Mouse (Mus musculus) Patski (cell line): ENCODE results near the gene Spata17. TPM values are rescaled to one million over a fixed set of nuclear protein-coding genes. Genes with fewer than 3 reads are reported as not detected.

Experiments
- ATAC-seq: fragments of 100-300 bp; one replicate; pipeline ENCODE4 v1.8.0; 2021
- CTCF ChIA-PET: fragments of 350-600 bp; sonication (Branson Sonifier 250); formaldehyde crosslinking; loops from one replicate; lab custom pipeline; 2022; ENCODE audit warnings: inconsistent platforms; lab: Charles Lee
- POLR2A ChIA-PET: fragments of 350-600 bp; sonication (Branson Sonifier 250); formaldehyde crosslinking; loops from one replicate; lab custom pipeline; 2022; ENCODE audit warnings: antibody characterized with exemption, inconsistent platforms; lab: Charles Lee
- DNase-seq: peaks from one replicate; pipeline ENCODE4 v3.0.0-alpha.2; 2011; ENCODE audit warnings: low read depth, low spot score
- H3K27me3 ChIP-seq: fragments of 371-371 bp; one replicate; pipeline ENCODE4 v1.5.1; 2021
- CTCF ChIP-seq: fragments of 100-300 bp; IDR thresholded peaks from one replicate; pipeline ENCODE4 v1.5.1; 2021
- in situ Hi-C: fragments of 300-500 bp; cut with MboI; formaldehyde crosslinking; loops from 3 replicates; pipeline ENCODE4 v1.11.1; 2018; ENCODE audit warnings: low pct_unique_long_range_greater_than_20kb, mixed read lengths
- polyA plus RNA-seq: library from polyadenylated mRNA; unstranded; gene quantifications from one replicate; pipeline ENCODE4 v1.2.3, GENCODE M21; 2021

Gene Spata17
- polyA plus RNA-seq, 1 experiment from 2014 or later, result 1.7 TPM

GRCm38 (mm10) chr1:187088660-187089395, 126.4 kb downstream of the Spata17 start:
- ChIA-PET CTCF (interaction anchor here (1.0 kb wide), 1 partner anchor 16 kb away, joined by 3 read pairs; no protein-coding TSS in a partner anchor), POLR2A (no interaction called here)
- in situ Hi-C loops, result no loop called here
- H3K27me3 ChIP-seq, result no peaks in the 10 kb centered on the region
- ATAC-seq (no peak), DNase-seq (no peak)
- TF ChIP-seq CTCF, result no peak

- ChIA-PET CTCF (no interaction called here), POLR2A (no interaction called here)
- TF ChIP-seq CTCF, result no peak
- in situ Hi-C loops, result no loop called here
- no peak for DNase-seq
- no peak for ATAC-seq
- no peaks in the 10 kb centered on the region for H3K27me3 ChIP-seq
These were observed 129.2 kb downstream of the Spata17 start for GRCm38 (mm10) chr1:187086027-187086426.

GRCm38 (mm10) chr1:187077352-187077751, 137.9 kb downstream of the Spata17 start:
- ATAC-seq, result no peak
- CTCF ChIA-PET, result no interaction called here
- POLR2A ChIA-PET, result no interaction called here
- no peak for DNase-seq
- no peaks in the 10 kb centered on the region for H3K27me3 ChIP-seq
- in situ Hi-C loops, result no loop called here
- TF ChIP-seq CTCF, result no peak

DNA sequence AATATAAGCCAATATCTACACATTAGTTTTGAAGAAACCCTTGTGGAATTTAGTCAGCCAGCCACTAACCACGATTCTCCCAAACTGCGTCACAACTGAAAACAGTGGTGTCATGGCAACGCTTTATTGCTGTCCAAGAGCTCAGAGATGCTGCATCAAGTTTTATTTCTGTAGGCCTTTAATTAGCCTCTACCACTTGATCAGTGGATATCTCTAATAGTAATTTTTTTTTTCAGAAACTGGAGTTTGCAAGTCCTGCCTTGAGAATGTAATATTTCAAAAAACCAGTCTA, 138.3 kb downstream of the Spata17 start:
- ATAC-seq, result no peak
- ChIA-PET POLR2A (no interaction called here), CTCF (no interaction called here)
- in situ Hi-C loops, result no loop called here
- H3K27me3 ChIP-seq, result no peaks in the 10 kb centered on the region
- no peak for TF ChIP-seq CTCF
- DNase-seq, result no peak

DNA sequence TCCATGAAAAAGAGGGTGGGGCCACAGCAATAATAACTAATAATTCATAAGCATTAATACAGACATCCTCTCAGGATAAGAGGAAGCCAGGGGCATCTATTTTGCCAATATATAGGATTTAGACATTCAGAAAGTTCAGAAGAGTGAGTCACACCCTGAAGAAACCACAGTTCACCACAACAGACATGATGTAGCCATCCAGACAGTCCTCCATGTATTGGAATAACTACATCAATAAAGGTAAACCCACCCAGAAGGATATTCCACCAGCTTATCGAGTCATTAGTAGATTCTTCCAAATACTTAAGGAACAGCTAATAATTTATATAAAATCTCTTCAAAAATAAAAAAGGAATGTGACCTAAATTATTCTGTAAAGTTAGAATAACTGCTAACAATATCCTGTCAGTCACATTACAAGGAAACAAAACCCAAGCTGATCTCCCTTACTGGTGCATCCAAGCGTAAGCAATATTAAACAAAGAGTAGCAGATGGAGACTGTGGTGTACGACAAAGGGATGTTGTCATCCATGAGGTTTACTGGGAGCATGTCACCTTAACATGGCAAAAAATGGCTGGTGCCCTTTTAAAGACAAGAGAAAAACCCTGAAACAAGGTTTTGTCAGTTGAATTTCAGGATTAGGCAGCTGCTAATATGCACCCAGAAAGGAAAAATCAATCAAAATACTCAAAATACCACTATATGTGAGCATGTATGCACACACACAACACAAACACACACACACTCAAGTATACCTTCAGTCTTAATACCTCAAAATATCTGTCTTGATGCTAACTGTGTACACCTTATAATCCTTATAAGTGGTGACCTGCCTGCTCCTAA, 138.8 kb downstream of the Spata17 start:
- DNase-seq (no peak), ATAC-seq (no peak)
- in situ Hi-C loops, result no loop called here
- ChIA-PET CTCF (interaction anchor here (1.2 kb wide), 1 partner anchor 19 kb away, joined by 3 read pairs; no protein-coding TSS in a partner anchor), POLR2A (no interaction called here)
- TF ChIP-seq CTCF, result no peak
- H3K27me3 ChIP-seq, result no peaks in the 10 kb centered on the region

DNA sequence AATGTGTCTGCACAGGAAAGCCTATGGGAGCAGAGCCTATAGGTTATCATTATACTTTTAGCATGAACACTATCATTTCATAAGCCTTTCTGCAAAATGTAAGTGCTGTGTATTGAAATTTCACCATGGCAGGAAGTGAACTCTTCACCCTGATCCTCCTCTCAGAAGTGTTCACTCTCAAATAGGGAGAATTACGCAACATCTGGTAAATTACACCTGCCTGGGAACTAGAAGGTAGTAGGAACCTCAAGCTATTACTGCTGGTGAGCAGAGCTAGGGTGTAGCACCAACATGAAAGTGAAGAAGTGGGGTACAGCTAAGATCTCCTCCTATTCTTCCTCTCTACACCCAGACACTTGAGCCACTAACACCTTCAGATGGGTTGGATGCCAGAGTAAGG, 155.4 kb downstream of the Spata17 start:
- ChIA-PET POLR2A (interaction anchor here (2.3 kb wide), 1 partner anchor 10 kb away, joined by 5 read pairs; no protein-coding TSS in a partner anchor), CTCF (interaction anchor here (2.2 kb wide), 1 partner anchor 13 kb away, joined by 11 read pairs; no protein-coding TSS in a partner anchor)
- ATAC-seq (no peak), DNase-seq (no peak)
- in situ Hi-C loops, result loop anchor here (5.0 kb wide), 1 partner anchor 32 kb away; no protein-coding TSS in a partner anchor
- TF ChIP-seq CTCF, result no peak
- no peaks in the 10 kb centered on the region for H3K27me3 ChIP-seq

- ATAC-seq (no peak), DNase-seq (no peak)
- in situ Hi-C loops, result no loop called here
- CTCF ChIA-PET, result interaction anchor here (1.2 to 1.5 kb wide), 2 partner anchors 16 to 87 kb away, joined by 3 read pairs; no protein-coding TSS in a partner anchor
- POLR2A ChIA-PET, result no interaction called here
- no peak for TF ChIP-seq CTCF
- H3K27me3 ChIP-seq, result no peaks in the 10 kb centered on the region
These were observed 160.9 kb downstream of the Spata17 start for GRCm38 (mm10) chr1:187054333-187054732.

DNA sequence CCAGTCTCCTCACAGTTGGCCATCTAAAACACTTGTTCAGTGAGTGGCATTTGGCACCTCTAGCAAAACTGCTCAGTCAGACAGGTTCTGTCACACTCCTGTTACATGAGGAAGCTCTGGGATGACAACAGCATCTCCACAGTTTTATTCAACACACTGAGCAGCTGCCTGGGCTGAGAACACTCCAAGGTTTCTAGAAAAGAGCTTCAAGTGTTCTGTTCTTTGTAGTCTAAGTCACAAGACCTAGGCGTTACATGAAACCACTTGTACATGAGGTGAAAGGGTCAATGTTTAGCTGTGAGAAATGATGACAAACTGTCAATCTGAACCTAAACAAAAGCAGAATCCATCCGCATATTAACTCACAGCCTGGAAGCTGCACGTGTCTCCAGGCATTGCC, 161.4 kb downstream of the Spata17 start:
- DNase-seq, result no peak
- in situ Hi-C loops, result no loop called here
- POLR2A ChIA-PET, result no interaction called here

DNA sequence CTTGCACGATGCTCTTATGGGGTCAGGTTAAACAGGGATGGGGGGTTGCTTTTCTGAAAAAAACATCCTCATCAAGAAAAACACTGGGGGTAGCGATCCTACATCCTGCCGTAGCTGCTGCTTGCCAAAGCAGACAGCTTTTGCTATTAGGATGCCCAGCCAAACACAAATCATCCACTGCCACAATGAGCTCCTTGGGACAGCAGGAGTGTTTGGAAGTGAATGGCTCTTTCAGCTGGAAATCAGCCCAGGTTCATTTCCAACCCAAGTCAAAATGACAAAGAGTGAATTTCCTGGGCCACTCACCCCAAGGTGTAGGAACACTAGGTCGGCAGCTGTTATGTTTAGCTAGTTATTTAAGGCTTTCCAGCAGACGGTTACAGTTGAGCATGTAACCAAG, 162.7 kb downstream of the Spata17 start:
- DNase-seq, result no peak
- POLR2A ChIA-PET, result no interaction called here
- no peaks in the 10 kb centered on the region for H3K27me3 ChIP-seq
- CTCF ChIA-PET, result interaction anchor here (1.2 kb wide), 1 partner anchor 17 kb away, joined by 3 read pairs; no protein-coding TSS in a partner anchor
- no peak for TF ChIP-seq CTCF
- in situ Hi-C loops, result no loop called here
- no peak for ATAC-seq

More for the DNA sequence above, 161.4 kb downstream of the Spata17 start:
- TF ChIP-seq CTCF, result no peak
- CTCF ChIA-PET, result interaction anchor here (1.2 to 1.5 kb wide), 2 partner anchors 16 to 87 kb away, joined by 3 read pairs; no protein-coding TSS in a partner anchor
- H3K27me3 ChIP-seq, result no peaks in the 10 kb centered on the region
- no peak for ATAC-seq

DNA sequence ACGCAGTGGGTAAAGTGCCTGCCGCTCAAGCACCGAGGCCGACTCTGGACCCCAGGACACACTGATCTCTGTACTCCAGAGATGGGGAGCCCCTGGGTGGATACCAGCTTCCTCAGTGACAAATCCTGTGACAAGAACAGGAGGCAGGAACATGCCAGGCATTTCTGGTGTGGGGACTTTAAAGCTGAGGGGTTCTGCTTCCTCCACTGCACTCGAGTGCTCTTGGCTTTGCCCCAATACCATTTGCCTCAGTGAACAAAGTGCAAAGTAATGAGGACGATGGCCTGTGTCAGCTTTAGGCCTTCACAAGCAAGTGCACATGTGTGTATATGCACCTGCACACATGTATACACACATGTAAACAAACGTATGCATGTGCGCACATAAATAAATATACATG, 164.0 kb downstream of the Spata17 start:
- DNase-seq (no peak), ATAC-seq (no peak)
- no peak for TF ChIP-seq CTCF
- POLR2A ChIA-PET, result no interaction called here
- in situ Hi-C loops, result no loop called here
- H3K27me3 ChIP-seq, result no peaks in the 10 kb centered on the region
- CTCF ChIA-PET, result interaction anchor here (1.4 kb wide), 1 partner anchor 20 kb away, joined by 4 read pairs; no protein-coding TSS in a partner anchor
